Mouse (Mus musculus) left cerebral cortex, postnatal 36 days (tissue): ENCODE measurements around the gene Hsd3b1. TPM values are rescaled to one million over a fixed set of nuclear protein-coding genes. Genes with fewer than 3 reads are reported as not detected.
"Not testable (repeated sequence)": the region's sequence is repeated elsewhere in the genome, so short reads cannot be mapped to it uniquely, and the experiment has no call there.

ENCODE experiments used
- DNase-seq, 2 experiments: peaks; one replicate each; pipeline ENCODE4 v3.0.0; 2021 to 2022; ENCODE audit warnings: low spot score in 2 of 2, mixed read lengths in 1 of 2
- intact Hi-C: fragments of 180-260 bp; cut with DNase I; formaldehyde crosslinking; loops from one replicate; pipeline ENCODE4 v1.15.1; 2025
- total RNA-seq, 2 experiments: library from RNA; stranded (reverse); gene quantifications; 2 replicates each; pipeline ENCODE4 v1.2.3; 2021

Hsd3b1 gene
- total RNA-seq, result not detected

DNA sequence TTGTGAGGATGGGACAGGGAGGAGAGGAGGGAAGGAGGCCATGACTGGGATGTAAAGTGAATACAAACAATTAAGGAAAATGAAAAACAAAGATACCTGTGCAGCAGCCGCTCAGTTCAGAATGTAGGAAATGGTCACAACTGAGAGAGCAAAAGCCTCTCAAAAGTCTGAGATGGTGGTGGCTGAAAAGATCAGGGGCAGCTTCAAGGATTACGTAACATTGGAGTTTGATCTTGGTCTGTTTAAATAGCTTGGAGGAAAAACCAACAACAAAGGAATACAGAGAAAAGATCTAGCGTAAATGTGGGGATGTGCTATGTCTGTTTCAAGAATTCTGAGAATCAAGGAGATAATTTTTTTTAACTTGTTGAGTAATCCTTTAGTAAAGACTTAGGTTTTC, at the start of gene Hsd3b1:
TSS of gene Hsd3b1 (minus strand) at position 219 of the 400 bp plus-strand sequence.
- no peak for DNase-seq
- intact Hi-C loops, result no loop called here

DNA sequence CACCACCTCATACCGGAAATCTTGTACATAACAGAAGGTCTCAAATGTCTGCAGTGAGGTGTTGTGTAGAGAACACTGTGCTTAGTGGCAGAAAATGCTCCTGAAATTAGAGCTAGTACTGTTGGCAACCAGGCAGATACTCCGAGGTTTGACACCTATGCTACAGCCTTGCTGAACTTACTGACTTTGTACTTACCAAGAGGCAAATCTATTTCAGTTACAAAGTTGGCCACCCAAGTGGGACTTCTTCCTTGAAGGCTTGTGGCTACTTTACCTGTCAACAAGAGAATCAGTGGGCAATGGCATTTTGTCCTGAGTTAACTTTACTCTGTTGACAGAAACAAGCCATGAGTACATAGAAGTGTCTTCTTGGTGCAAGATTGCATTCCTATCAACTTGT, 38.0 kb upstream of the Hsd3b1 start:
- intact Hi-C loops, result loop anchor here (5.0 kb wide), 1 partner anchor 1040 kb away; no protein-coding TSS in a partner anchor
- DNase-seq, result no peak

DNA sequence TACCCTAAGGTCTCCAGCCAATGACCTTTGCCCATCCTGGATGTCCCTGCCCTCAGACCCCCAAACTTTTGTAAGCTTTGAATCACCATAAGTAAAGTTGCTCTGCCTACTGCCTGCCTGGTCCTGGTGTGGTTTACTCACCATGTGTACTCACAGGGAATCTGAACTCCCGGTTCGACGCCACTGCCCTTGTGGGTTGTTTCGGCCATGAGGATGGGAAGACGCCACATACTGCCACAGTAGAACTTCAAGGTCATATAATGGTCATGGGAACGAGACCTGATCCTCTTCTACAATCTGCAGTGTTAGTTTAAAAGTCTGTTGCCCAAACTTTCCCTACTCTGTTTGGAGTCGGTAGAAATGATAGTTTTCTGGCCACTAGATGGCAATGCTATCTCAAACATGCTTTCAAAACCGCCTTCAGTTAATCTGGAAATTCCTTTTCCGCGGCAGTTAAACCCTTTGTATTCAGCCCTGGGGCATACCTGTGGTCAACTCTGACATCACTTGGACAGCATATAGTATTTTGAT, 35.5 kb upstream of the Hsd3b1 start:
- intact Hi-C loops, result loop anchor here (5.0 kb wide), 1 partner anchor 1042 kb away; no protein-coding TSS in a partner anchor
- no peak for DNase-seq

DNA sequence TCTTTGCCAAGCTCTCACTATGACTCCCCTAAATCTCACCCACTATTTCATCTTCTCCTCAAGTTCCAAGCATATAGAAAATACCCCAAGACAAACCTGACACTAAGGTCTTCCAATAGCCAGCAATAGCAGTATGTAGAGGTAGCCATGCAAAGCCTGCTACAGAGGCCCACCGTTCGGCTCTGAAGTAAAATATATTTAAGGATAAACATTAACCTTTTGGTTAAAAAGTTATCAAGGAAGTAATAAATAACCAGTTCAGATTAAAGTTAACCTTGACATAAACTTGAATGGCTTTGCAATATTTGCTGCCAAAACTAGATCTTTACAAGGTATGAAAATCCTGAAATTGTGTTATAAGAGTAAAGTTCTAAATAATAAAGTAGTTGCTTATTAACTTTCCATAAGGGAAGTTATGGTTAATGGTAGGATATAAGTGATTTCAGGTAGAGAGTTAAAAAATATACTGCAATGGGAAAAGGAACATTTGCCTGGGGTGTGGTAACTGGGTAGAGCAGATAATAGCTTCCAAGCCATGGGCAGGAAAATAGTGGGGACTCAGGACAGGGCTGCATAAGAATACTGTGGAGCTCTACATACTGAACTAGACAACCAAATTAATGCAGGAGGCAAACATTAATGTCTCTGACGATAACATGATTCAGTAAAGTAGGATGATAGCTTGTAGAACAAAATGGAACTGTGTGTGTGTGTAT, 33.6 kb upstream of the Hsd3b1 start, which contains the start of gene Hao2:
TSS of gene Hao2 (minus strand) at position 183 of the 716 bp plus-strand sequence.
- DNase-seq, result no peak
- intact Hi-C loops, result no loop called here

DNA sequence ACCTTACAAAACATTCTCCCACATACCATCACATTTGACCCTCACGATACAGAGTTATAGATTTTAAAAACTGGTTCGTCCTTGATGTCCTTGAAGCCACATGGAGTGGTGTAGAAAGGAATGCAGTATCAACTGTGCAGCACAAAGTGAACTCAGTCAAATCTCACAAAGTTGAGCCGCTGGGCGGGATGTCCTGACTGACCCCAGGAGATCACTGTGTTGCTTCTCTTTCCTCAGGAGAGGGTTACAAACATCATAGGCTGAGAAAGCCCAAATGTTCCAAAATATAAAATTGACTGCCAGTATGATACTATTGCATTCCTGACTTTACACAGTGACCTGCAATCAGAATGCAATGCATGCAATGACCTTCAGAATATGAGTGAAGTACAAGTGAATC, 30.8 kb upstream of the Hsd3b1 start:
- no peak for DNase-seq
- intact Hi-C loops, result no loop called here

DNA sequence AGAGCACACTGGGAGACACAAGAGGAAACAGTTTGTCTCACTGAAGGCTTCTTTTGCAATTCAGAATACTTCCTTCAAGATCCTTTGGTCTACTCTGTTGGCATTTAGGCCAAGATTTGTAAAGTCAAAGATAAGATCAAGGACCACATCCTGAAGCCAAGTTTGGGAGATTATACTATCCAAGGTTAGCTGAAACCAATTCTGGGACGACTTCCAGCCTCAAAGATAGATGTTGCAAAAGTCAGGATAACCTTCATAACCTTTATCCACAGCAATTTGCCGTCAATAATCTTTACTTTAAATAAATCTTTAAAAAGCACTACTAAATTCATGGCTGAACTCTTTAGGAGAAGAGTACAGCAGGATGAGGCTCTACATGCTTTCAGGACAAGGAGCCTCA, 28.6 kb upstream of the Hsd3b1 start:
- intact Hi-C loops, result no loop called here

DNA sequence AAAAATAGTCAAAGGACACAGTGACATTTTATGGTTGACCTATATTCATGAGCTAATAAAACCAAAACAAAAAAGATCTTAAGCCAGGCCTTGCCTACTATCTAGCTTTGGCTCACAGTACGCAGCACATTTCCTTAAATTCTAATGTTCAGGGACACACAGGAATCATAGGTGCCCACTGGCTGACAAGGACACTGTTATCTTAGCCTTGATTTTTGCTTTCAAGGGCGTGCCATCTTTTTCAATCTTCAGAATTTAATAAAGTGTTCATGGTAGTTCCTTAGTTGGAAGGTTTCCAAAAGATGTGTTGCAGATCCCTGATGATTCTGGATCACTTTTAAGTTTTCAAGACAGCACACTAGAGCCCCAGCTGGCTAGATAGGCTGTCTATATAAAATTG, 21.2 kb upstream of the Hsd3b1 start:
- no peak for DNase-seq
- intact Hi-C loops, result no loop called here

More for the DNA sequence above, 28.6 kb upstream of the Hsd3b1 start:
- no peak for DNase-seq

DNA sequence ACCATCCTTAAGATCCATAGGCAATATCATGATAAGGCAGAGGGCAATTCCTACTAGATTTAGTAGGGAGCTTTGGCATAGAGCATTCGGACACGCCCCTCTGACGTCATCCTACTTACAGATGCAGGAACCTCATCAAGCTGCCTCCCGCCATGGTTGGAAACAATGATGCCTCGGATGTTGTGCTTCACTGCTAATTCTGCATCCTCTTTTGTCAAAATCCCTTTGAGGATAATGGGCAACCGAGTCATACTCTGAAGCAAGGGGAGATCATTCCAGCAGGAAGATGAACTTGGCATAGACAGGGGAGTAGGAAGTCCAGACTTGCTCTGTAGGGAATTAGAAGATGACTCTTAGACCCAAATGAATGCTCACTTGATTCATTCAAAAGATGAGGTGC, 20.6 kb upstream of the Hsd3b1 start:
- intact Hi-C loops, result no loop called here

DNA sequence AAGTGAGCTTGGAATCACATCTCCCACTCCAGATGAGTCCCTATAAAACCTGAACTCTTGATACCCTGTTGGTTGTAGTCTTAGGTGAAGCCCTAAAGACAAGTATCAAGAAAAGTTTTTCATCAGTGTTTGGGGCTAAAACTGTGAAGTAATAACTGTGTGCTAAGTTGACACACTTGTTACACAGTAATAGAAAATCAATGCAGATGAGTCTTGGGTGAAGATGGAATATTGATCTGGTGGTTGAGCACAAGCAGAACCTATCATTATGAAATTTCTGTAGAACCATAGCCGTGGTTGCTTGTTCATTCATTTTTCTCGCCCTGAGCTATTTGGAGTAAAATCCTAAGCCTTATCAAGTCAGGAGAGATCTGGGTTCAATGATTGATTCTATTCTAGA, 8.6 kb upstream of the Hsd3b1 start:
- intact Hi-C loops, result no loop called here
- DNase-seq, result no peak

More for the DNA sequence above, 20.6 kb upstream of the Hsd3b1 start:
- no peak for DNase-seq

DNA sequence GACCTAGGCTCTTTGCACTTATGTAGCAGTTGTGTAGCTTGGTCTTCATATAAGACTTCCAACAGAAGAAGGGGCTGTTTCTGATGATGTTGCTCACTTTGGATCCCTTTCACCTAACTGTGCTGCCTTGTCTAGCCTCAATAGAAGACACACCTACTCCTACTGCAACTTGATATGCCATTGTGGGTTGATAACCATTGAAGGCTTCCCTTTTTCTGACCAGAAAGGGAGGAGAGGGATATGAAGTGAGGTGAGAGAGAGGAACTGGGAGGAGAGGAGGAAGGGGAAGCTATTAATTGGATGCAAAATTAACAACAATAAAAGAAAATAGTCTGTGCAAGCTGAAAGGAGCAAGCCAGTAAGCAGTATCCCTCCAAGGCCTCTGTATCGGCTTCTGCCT, 3.2 kb upstream of the Hsd3b1 start:
- DNase-seq, result no peak
- intact Hi-C loops, result no loop called here

DNA sequence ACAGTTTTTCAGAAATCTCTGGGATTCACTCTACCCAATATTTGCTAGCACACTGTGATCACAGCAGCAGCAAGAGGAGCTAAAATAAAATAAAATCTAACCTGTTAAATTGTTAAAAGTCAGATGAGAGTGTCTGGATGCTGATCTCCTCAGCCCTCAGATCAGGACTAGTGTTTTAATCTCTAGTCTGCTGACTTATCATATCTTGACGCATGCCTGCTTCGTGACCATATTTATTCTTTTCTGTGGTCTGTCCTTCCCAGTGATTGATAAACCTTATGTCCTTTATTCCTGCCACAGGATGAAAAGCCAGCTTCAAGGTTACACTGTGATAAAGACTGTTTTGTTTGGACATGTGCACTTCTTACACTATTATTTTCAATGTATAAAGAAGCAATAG, 1.5 kb downstream of the Hsd3b1 start:
- DNase-seq, result no peak

DNA sequence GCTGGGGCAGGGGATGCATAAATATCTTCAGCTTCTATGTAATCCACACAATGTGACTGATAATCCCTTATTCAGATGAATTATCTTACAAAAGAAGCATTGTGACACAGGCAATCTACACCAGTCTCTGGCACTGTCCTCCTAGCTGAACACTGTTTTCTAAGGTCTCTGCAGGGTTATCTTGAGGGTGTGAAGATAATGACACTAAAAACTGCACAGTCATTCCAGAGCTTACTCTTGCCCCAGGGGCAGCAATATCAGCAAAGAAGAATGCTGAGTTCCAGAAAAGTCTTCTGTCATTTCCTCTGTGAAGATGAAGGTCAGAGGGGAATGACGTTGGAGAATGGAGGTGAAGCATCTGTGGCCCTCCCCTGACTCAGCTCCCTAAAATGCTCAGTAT, 2.7 kb downstream of the Hsd3b1 start:
- intact Hi-C loops, result no loop called here
- DNase-seq, result no peak

More for the DNA sequence above, 1.5 kb downstream of the Hsd3b1 start:
- intact Hi-C loops, result no loop called here

DNA sequence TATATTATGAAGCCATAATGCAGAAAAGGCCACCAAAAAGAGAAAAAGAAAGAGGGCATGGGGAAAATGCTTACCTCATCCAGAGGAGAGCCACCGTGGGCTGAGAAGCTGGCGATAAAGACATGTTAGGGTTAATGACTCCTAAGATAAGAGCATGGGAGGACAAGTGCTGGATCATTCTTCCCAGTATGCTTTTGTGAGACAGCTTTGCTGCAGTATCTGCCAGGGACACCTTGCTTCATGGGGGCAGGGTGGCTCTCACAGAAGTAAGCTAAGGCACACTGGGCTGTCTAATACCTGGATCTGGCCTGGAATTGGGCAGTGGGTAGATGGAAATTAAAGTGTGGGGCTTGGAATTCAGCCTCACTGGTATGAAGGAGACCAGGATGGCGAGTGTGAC, 4.4 kb downstream of the Hsd3b1 start:
- no peak for DNase-seq
- intact Hi-C loops, result no loop called here

DNA sequence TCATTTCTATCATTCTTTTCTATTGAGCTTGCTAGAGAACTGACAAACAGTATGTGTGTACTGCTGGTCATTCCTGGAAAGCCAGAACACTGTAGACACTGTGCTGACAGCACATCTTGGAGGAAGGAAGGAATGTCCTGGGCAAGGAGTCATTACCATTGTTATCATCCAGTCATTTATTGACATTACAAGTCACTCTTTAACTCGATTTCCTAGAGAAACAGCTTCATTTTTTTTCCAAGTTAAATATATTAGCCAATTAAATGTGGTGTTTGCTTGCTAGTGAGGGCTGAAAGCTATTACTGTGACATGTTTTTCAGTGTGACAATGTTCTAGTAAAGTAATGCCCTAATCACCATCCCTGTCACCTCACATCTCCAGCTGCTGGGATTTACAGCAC, 5.9 kb downstream of the Hsd3b1 start:
- intact Hi-C loops, result no loop called here
- DNase-seq, result no peak

DNA sequence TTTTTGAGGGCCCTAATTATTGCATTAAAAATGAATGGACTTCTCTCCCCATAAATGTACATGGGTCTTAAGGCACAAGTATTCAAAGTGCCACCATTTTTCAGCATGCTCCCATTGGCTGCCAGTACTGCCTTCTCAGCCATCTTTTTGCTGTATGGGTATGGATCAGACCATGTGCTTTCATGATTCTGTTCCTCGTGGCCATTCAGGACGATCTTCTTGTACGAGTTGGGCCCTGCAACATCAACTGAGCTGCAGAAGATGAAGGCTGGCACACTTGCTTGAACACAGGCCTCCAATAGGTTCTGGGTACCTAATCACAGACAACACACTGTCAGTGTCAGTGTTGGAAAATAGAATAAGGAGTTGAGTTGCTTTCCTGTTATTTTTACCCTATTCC, 6.5 kb downstream of the Hsd3b1 start:
- no peak for DNase-seq
- intact Hi-C loops, result no loop called here

DNA sequence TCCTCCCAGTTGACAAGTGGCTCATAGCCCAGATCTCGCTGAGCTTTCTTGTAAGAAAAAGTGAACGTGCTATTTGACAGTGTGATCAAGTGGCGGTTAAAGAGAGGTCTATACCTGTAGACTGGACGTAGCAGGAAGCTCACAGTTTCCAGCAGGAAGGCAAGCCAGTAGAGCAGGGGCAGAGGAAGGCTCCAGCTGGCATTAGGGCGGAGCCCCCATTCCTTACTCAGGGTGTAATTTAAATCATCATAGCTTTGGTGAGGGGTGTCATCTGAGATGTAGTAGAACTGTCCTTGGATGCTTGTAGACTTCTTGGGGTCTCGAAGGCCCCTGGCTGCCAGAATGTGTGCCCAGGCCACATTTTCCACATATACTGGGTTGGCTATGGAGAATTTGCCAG, 7.0 kb downstream of the Hsd3b1 start:
- intact Hi-C loops, result no loop called here
- DNase-seq, result no peak

DNA sequence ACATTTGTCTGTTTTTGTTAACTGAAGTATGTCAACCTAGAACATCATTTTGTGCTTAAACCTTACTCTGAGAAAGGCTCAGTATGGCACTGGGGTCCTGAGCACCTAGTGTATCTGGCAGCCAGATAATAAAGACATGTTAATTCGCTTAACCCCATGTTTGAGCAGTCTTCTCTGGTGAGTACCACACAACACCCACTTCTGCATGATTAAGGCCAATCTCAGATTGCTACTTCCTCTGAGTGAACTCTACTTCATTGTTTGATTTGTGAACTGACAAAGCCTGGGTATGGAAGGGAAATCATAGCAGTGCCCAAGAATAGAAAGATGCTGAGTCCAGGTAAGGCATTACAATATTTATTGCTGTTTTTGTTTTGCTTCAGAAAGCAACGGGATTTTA, 7.7 kb downstream of the Hsd3b1 start:
- intact Hi-C loops, result no loop called here
- DNase-seq, result no peak

DNA sequence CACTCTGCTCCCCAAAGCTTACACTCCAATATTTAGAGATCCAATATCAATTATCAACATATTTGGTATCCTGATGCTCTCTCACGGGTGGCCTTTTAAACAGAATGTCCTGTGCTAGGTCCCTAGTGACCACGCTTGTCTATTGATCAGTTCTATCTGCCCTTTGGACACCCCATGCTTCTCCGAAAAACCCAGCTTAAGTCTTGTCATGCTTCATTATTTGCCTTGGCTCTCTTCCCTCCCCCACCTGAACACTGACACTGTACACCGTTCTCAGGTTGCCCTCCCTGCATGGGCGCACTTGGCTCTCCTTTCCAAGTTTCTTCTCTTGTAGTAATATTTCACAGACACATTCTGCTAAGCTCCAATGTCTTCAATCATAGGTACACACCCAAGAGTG, 9.3 kb downstream of the Hsd3b1 start:
- intact Hi-C loops, result no loop called here
- no peak for DNase-seq

DNA sequence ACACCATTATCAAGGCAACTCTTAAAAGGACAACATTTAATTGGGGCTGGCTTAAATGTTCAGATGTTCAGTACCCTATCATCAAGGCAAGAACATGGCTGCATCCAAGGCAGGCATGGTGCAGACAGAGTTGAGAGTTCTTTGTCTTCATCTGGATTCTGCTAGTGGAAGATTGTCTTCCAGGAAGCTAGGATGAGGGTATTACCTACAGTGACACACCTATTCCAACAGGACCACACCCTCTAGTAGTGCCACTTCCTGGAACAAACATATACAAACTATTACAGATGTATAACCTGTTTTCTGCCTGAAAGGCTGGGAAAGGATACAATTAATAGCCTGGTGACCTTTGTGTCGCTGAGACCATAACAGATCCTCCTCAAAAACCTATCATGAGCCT, 10.7 kb downstream of the Hsd3b1 start:
- DNase-seq, result no peak
- intact Hi-C loops, result no loop called here

DNA sequence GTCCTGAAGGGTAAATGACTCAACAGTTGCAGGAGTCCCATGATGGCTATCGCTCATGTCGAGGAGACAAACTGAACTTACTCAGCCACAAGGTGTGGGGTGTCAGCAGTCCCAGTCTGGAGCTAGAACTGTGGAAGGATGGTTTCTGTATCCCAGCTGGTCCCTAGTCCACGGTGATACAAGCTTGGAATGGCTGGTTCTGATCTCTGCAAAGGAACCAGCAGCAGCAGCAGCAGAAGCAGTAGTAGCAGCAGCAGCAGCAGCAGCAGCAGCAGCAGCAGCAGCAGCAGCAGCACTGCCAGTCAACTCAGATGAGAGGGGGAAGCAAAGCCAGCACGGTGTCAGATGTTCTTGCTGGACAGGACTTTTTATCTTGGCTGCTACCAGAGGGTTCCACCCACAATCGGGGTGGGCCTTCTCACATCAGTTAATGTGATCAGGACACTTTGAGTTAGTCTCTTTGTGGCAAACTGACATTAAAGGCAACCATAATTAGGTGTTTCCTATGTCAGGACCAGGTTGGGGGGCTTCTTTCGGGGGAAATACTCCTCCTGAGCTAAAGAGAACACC, 45.4 kb downstream of the Hsd3b1 start, which contains the start of gene Hsd3b6:
TSS of gene Hsd3b6 (minus strand) at position 343 of the 570 bp plus-strand sequence.
- intact Hi-C loops, result no loop called here
- DNase-seq, result no peak

DNA sequence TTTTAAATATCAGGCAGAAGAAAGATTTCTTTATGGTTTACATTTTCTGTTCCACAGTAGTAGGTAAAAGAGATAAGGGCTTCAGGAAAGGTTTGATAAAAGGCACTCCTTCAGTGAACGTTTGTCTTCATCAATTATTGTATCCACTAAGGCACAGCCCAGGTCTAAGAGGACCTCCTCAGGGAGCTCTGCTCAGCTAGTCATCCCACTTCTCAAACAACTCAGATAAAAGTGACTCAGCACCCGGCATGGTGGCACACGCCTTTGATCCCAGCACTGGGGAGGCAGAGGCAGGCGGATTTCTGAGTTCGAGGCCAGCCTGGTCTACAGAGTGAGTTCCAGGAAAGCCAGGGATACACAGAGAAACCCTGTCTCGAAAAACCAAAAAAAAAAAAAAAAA, 46.9 kb downstream of the Hsd3b1 start:
- intact Hi-C loops, result loop anchor here (2.0 kb wide), 1 partner anchor 94 kb away; no protein-coding TSS in a partner anchor
- DNase-seq, result not testable (repeated sequence)
